Mouse (Mus musculus): Measurements from ENCODE around the gene Eif1. TPM values are rescaled to one million over a fixed set of nuclear protein-coding genes. Genes with fewer than 3 reads are reported as not detected.

Eif1 gene
- polyA plus RNA-seq, 1 experiment, result 775 TPM

DNA sequence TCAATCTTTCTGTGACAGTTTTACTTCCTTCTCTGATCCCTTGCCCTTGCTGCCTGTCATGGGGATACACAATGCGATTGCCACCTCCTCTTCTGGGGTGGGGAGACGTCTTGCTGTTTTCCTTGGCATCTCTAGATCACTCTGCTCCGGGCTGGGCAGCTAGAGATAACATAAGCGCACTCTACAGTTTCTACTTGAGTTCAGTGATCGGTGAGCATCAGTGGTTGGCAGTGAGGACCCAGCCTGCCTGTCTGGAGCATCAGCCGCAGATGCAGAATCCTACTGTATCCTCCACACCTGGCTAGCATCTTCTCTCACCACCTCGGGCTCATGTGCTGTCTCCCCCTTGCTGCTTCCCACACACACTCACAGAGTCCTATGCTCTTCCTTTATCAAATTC is 49.5 kb downstream of the Eif1 start:
- TF ChIP-seq GATA1 (IDR thresholded peaks at IDR 0.05; ENCODE audit: low read length), result no peak

DNA sequence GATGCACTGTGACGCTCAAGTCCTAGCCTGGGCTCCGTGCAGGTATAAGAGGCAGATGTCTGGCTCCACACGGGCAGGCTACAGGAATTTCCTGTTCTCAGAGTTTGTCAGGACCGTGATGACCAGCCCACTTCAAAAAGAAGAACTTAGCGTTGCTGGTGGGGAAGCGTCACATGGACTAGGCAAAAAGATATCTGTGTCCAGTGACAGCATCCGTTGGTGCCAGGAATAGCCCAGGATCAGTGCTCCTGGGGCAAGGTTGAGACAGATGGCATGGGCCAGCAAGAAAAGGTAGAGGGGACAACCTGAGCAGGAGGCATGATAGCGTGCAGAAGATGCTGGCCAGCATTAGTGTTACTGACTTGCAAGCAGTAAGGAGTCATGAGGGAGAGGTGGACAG is 50.1 kb downstream of the Eif1 start:
- no peak for TF ChIP-seq GATA1 (IDR thresholded peaks at IDR 0.05; ENCODE audit: low read length)

Other genes with a start within 250 kb of the Eif1 start
- gene Krt32, start 231.7 kb upstream of the Eif1 start, polyA plus RNA-seq (2012), result not detected in 2 replicates
- gene Krt35, start 223.6 kb upstream of the Eif1 start, polyA plus RNA-seq (2012), result not detected in 2 replicates
- gene Krt36, start 214.3 kb upstream of the Eif1 start, polyA plus RNA-seq (2012), result not detected in 2 replicates
- gene Krt13, start 198.3 kb upstream of the Eif1 start, polyA plus RNA-seq (2012), result not detected in 2 replicates
- gene Krt15, start 184.0 kb upstream of the Eif1 start, polyA plus RNA-seq (2012), result not detected in 2 replicates
- not detected in 2 replicates for gene Krt19, start 171.2 kb upstream of the Eif1 start, polyA plus RNA-seq (2012)
- gene Krt9, start 126.6 kb upstream of the Eif1 start, polyA plus RNA-seq (2012), result not detected in 2 replicates
- gene Krt14, start 112.3 kb upstream of the Eif1 start, polyA plus RNA-seq (2012), result not detected in 2 replicates
- not detected in 2 replicates for gene Krt16, start 71.0 kb upstream of the Eif1 start, polyA plus RNA-seq (2012)
- 0.04 TPM in 1 of 2 replicates, not detected in the other for gene Krt17, start 58.9 kb upstream of the Eif1 start, polyA plus RNA-seq (2012)
- not detected in 2 replicates for gene Krt42, start 50.0 kb upstream of the Eif1 start, polyA plus RNA-seq (2012)
- not detected in 2 replicates for gene Gast, start 14.5 kb downstream of the Eif1 start, polyA plus RNA-seq (2012)
- not detected in 2 replicates for gene Hap1, start 36.2 kb downstream of the Eif1 start, polyA plus RNA-seq (2012)
- not detected in 2 replicates for gene Jup, start 77.9 kb downstream of the Eif1 start, polyA plus RNA-seq (2012)
- gene P3h4, start 95.0 kb downstream of the Eif1 start, polyA plus RNA-seq (2012), result not detected in 2 replicates
- not detected in 2 replicates for gene Fkbp10, start 95.8 kb downstream of the Eif1 start, polyA plus RNA-seq (2012)
- 51.0 and 63.7 TPM in 2 replicates for gene Nt5c3b, start 121.9 kb downstream of the Eif1 start, polyA plus RNA-seq (2012)
- gene Klhl10, start 122.0 kb downstream of the Eif1 start, polyA plus RNA-seq (2012), result 0.09 TPM in 2 replicates
- gene Klhl11, start 152.9 kb downstream of the Eif1 start, polyA plus RNA-seq (2012), result 3.4 and 3.8 TPM in 2 replicates
- gene Acly, start 208.1 kb downstream of the Eif1 start, polyA plus RNA-seq (2012), result 24.4 and 80.2 TPM in 2 replicates
- gene Ttc25, start 225.7 kb downstream of the Eif1 start, polyA plus RNA-seq (2012), result 0.03 TPM in 1 of 2 replicates, not detected in the other

Data from G1E-ER4 (cell line).